In genomic region chr6:54082576-54082975, GRCm38 (mm10) we compare ENCODE assay signal across 10 mouse cellular contexts. TPM values are rescaled to one million over a fixed set of nuclear protein-coding genes. Genes with fewer than 3 reads are reported as not detected.
DNase-seq lines count a peak whose midpoint lies in the region; ATAC-seq and TF ChIP-seq lines count a peak whose summit lies in the region.
"Had no signal": no experiment of that assay in that cellular context is flagged by ENCODE, and none has a peak within 500 bp of the region (broad histone marks: within the 10 kb centered on the region; RNA-seq: fewer than 3 reads in every experiment).

No protein-coding gene starts in this region.

- no peaks in the 10 kb centered on the region for H3K79me2 ChIP-seq in heart, adult 2 months (replicated peaks; ENCODE audit: control insufficient read depth, insufficient read depth, low read length)

- TF ChIP-seq POLR2A in heart, adult 2 months (IDR thresholded peaks at IDR 0.05; ENCODE audit: insufficient read depth, low read depth, low read length): no peak
- no peak for TF ChIP-seq POLR2A in lung, adult 2 months (IDR thresholded peaks at IDR 0.05; ENCODE audit: borderline replicate concordance, extremely low read depth, low read depth, low read length)

- H3K4me2 ChIP-seq in heart, embryonic 11.5 days: no peak overlapping the region
- H3K4me2 ChIP-seq in forebrain, embryonic 16.5 days (ENCODE audit: low read length): no peak overlapping the region
- H3K4me2 ChIP-seq: forebrain, embryonic 15.5 days; hindbrain, embryonic 15.5 days had no signal

- H3K4me3 ChIP-seq in heart, adult 2 months: no peak overlapping the region
- H3K4me3 ChIP-seq in heart, embryonic 11.5 days (ENCODE audit: low read depth, low read length): no peak overlapping the region
- H3K4me3 ChIP-seq in lung, adult 2 months (replicated peaks; ENCODE audit: extremely low read depth, low read depth, low read length): no peak overlapping the region
- no peak overlapping the region for H3K4me3 ChIP-seq in forebrain, embryonic 16.5 days (replicated peaks; ENCODE audit: low read length)
- H3K4me3 ChIP-seq: forebrain, embryonic 15.5 days; hindbrain, embryonic 15.5 days had no signal

- peak overlapping the region; percentile 78 for H3K27ac ChIP-seq in heart, adult 2 months
- no peak overlapping the region for H3K27ac ChIP-seq in heart, embryonic 11.5 days (ENCODE audit: low read depth, low read length)
- H3K27ac ChIP-seq in forebrain, embryonic 16.5 days (ENCODE audit: low read length): no peak overlapping the region
- H3K27ac ChIP-seq: forebrain, embryonic 15.5 days; hindbrain, embryonic 15.5 days had no signal

- ATAC-seq in heart, embryonic 11.5 days (replicated peaks; ENCODE audit: insufficient number of reproducible peaks, low FRiP score, low TSS enrichment): no peak
- peak; percentile 77 for ATAC-seq in neutrophil, adult 5-6 weeks (ENCODE audit: extremely low read depth, insufficient number of reproducible peaks, low FRiP score, poor library complexity, severe bottlenecking)
- ATAC-seq in forebrain, embryonic 16.5 days: no peak
- ATAC-seq: forebrain, embryonic 15.5 days had no signal

- 40% methylated on average over 2 of the region's 2 CpGs for WGBS in heart, adult 2 months
- WGBS in heart, embryonic 11.5 days (ENCODE audit: insufficient replicate concordance): 81% methylated on average over 2 of the region's 2 CpGs
- 43% methylated on average over 2 of the region's 2 CpGs for WGBS in lung, adult 2 months
- 79% methylated on average over 2 of the region's 2 CpGs for WGBS in forebrain, embryonic 16.5 days

- DNase-seq in heart, adult 2 months: peak; percentile 47 to 61
- peak; percentile 59 for DNase-seq in lung, adult 18-20 months
- DNase-seq in lung, adult 2 months: no peak
- DNase-seq in heart, postnatal 36 days: peak; percentile 24 to 41
- no peak for DNase-seq in c-Kit-positive CD71-positive TER-119-positive erythroid progenitor cells, embryonic 14.5 days (ENCODE audit: low spot score)

- no peaks in the 10 kb centered on the region for H3K27me3 ChIP-seq in heart, adult 2 months (ENCODE audit: control insufficient read depth, insufficient read depth, low read length)
- H3K27me3 ChIP-seq in heart, embryonic 11.5 days (ENCODE audit: control insufficient read depth, insufficient read depth, low read length): no peaks in the 10 kb centered on the region
- H3K27me3 ChIP-seq in forebrain, embryonic 16.5 days (replicated peaks; ENCODE audit: control insufficient read depth, insufficient read depth, low read length): no peaks in the 10 kb centered on the region
- H3K27me3 ChIP-seq: forebrain, embryonic 15.5 days; hindbrain, embryonic 15.5 days had no signal

- peaks cover 16% of the 10 kb centered on the region for H3K4me1 ChIP-seq in heart, adult 2 months (ENCODE audit: control insufficient read depth, insufficient read depth, low read length)
- H3K4me1 ChIP-seq in heart, embryonic 11.5 days (ENCODE audit: control insufficient read depth, insufficient read depth, low read length): peaks cover 11% of the 10 kb centered on the region; the same call in 1 of the 2 replicates
- H3K4me1 ChIP-seq in lung, adult 2 months (ENCODE audit: control insufficient read depth, insufficient read depth, low read length): no peaks in the 10 kb centered on the region; the same call in 1 of the 2 replicates
- H3K4me1 ChIP-seq in forebrain, embryonic 16.5 days (replicated peaks; ENCODE audit: control insufficient read depth, insufficient read depth, low read length): no peaks in the 10 kb centered on the region
- H3K4me1 ChIP-seq: forebrain, embryonic 15.5 days; hindbrain, embryonic 15.5 days had no signal

- H3K36me3 ChIP-seq in heart, adult 2 months (ENCODE audit: control insufficient read depth, insufficient read depth, low read length): no peaks in the 10 kb centered on the region; the same call in 1 of the 2 replicates
- H3K36me3 ChIP-seq in heart, embryonic 11.5 days (ENCODE audit: control insufficient read depth, insufficient read depth, low read length): no peaks in the 10 kb centered on the region
- no peaks in the 10 kb centered on the region for H3K36me3 ChIP-seq in forebrain, embryonic 16.5 days (ENCODE audit: control insufficient read depth, insufficient read depth)
- H3K36me3 ChIP-seq: forebrain, embryonic 15.5 days; hindbrain, embryonic 15.5 days had no signal

- intact Hi-C loops in heart, adult 2 months (cut with DNase I): loop anchor here (10.0 kb wide), 1 partner anchor 208 kb away; no protein-coding TSS in a partner anchor
- intact Hi-C loops in heart, postnatal 36 days (cut with DNase I): loop anchor here (10.0 kb wide), 1 partner anchor 798 kb away; the partner anchor contains the start of gene Creb5

- H3K9me3 ChIP-seq in heart, embryonic 11.5 days (replicated peaks; ENCODE audit: control insufficient read depth, low read length): no peaks in the 10 kb centered on the region
- no peaks in the 10 kb centered on the region for H3K9me3 ChIP-seq in forebrain, embryonic 16.5 days (ENCODE audit: control insufficient read depth, low read length)
- H3K9me3 ChIP-seq: forebrain, embryonic 15.5 days; hindbrain, embryonic 15.5 days had no signal

- no peak overlapping the region for H3K9ac ChIP-seq in heart, adult 2 months (ENCODE audit: low read depth, low read length)
- no peak overlapping the region for H3K9ac ChIP-seq in heart, embryonic 11.5 days (ENCODE audit: low read depth, low read length)
- no peak overlapping the region for H3K9ac ChIP-seq in forebrain, embryonic 16.5 days (replicated peaks; ENCODE audit: low read depth, low read length)
- H3K9ac ChIP-seq: forebrain, embryonic 15.5 days; hindbrain, embryonic 15.5 days had no signal

- TF ChIP-seq EP300 in heart, adult 2 months (IDR thresholded peaks at IDR 0.05; ENCODE audit: insufficient read depth, low read depth, low read length): no peak

- no peak for TF ChIP-seq CTCF in heart, adult 2 months (IDR thresholded peaks at IDR 0.05)
- TF ChIP-seq CTCF in lung, adult 2 months (IDR thresholded peaks at IDR 0.05; ENCODE audit: insufficient read depth, low read length): no peak

RNA-seq across cellular contexts. Expression of gene Chn2, which starts 43.2 kb away (rescaled TPM):
- 1 to 10 TPM; 2.0 to 2.3 TPM for total RNA-seq in heart, adult 2 months (2021)
- polyA plus RNA-seq in heart, adult 2 months (2012; rRNA removed): 2.3 and 3.4 TPM in 2 replicates
- 5.9 and 6.2 TPM in 2 replicates for polyA plus RNA-seq in heart, embryonic 11.5 days (2014; fragmentation: Nextera tagmentation; extraction: Ambion mirVana)
- polyA plus RNA-seq in lung, adult 2 months (2012; rRNA removed): 8.5 and 12.5 TPM in 2 replicates
- total RNA-seq in heart, postnatal 36 days (2021): 1 to 10 TPM; 2.6 to 3.2 TPM
- 4.1 and 6.4 TPM in 2 replicates for total RNA-seq in neutrophil, adult 5-6 weeks (2017)
- polyA plus RNA-seq in forebrain, embryonic 16.5 days (2015; fragmentation: Nextera tagmentation; extraction: Ambion mirVana): 42.0 and 45.0 TPM in 2 replicates

Comparison
In these comparisons a context has a peak if more than half of its experiments do, and no peak if none do; other contexts are left out.
1. DNase-seq: peak in heart, adult 2 months (2 of 2), lung, adult 18-20 months (2 of 2) and heart, postnatal 36 days (2 of 2); none in lung, adult 2 months (single experiment) and c-Kit-positive CD71-positive TER-119-positive erythroid progenitor cells, embryonic 14.5 days (single experiment).